Mouse (Mus musculus) kidney, adult 11 months (tissue): ENCODE results near the gene Megf11.
A peak's percentile ranks its signal among the peaks of the same experiment; 100 is the strongest.
"Not testable (repeated sequence)": the region's sequence is repeated elsewhere in the genome, so short reads cannot be mapped to it uniquely, and the experiment has no call there.

Source experiments
- DNase-seq: peaks from one replicate; pipeline ENCODE4 v3.0.0; 2022

Megf11 gene

GRCm38 (mm10) chr9:64471336-64471735 is 85.9 kb downstream of the Megf11 start:
- DNase-seq, result no peak

- DNase-seq, result no peak
These were observed 86.7 kb downstream of the Megf11 start for GRCm38 (mm10) chr9:64472165-64472564.

- DNase-seq, result no peak
These were observed 87.3 kb downstream of the Megf11 start for GRCm38 (mm10) chr9:64472743-64473142.

GRCm38 (mm10) chr9:64473170-64473569 is 87.7 kb downstream of the Megf11 start:
- no peak for DNase-seq

GRCm38 (mm10) chr9:64473695-64474094 is 88.3 kb downstream of the Megf11 start:
- no peak for DNase-seq

- peak; percentile 19 for DNase-seq
These were observed 88.7 kb downstream of the Megf11 start for GRCm38 (mm10) chr9:64474142-64474541.

GRCm38 (mm10) chr9:64475942-64476341 is 90.5 kb downstream of the Megf11 start:
- DNase-seq, result no peak

GRCm38 (mm10) chr9:64477397-64477796 is 92.0 kb downstream of the Megf11 start:
- not testable (repeated sequence) for DNase-seq

GRCm38 (mm10) chr9:64482126-64482525 is 96.7 kb downstream of the Megf11 start:
- no peak for DNase-seq

- DNase-seq, result no peak
These were observed 102.0 kb downstream of the Megf11 start for GRCm38 (mm10) chr9:64487377-64487776.

GRCm38 (mm10) chr9:64494647-64495046 is 109.2 kb downstream of the Megf11 start:
- no peak for DNase-seq

GRCm38 (mm10) chr9:64498929-64499328 is 113.5 kb downstream of the Megf11 start:
- no peak for DNase-seq

- no peak for DNase-seq
These were observed 115.8 kb downstream of the Megf11 start for GRCm38 (mm10) chr9:64501211-64501610.

- DNase-seq, result no peak
These were observed 118.6 kb downstream of the Megf11 start for GRCm38 (mm10) chr9:64503996-64504395.

- no peak for DNase-seq
These were observed 119.0 kb downstream of the Megf11 start for GRCm38 (mm10) chr9:64504456-64504855.

- peak; percentile 33 for DNase-seq
These were observed 119.5 kb downstream of the Megf11 start for GRCm38 (mm10) chr9:64504921-64505320.

- DNase-seq, result peak; percentile 11
These were observed 121.2 kb downstream of the Megf11 start for GRCm38 (mm10) chr9:64506440-64507206.

GRCm38 (mm10) chr9:64507207-64507517 is 121.7 kb downstream of the Megf11 start:
- no peak for DNase-seq

- no peak for DNase-seq
These were observed 122.6 kb downstream of the Megf11 start for GRCm38 (mm10) chr9:64507995-64508394.

GRCm38 (mm10) chr9:64514826-64515225 is 129.4 kb downstream of the Megf11 start:
- no peak for DNase-seq

- DNase-seq, result no peak
These were observed 134.7 kb downstream of the Megf11 start for GRCm38 (mm10) chr9:64519921-64520746.

GRCm38 (mm10) chr9:64520747-64521283 is 135.4 kb downstream of the Megf11 start:
- no peak for DNase-seq

GRCm38 (mm10) chr9:64523264-64524045 is 138.0 kb downstream of the Megf11 start:
- DNase-seq, result no peak
